Mouse (Mus musculus): ENCODE measurements around the gene Chst13.

- TF ChIP-seq CTCF (IDR thresholded peaks at IDR 0.05; ENCODE audit: extremely low read depth, insufficient read depth, insufficient read length, insufficient replicate concordance) = no peak
- TF ChIP-seq POLR2A (IDR thresholded peaks at IDR 0.05; ENCODE audit: low read depth, low read length) = no peak
Observed at GRCm38 (mm10) chr6:90300919-90301318, 24.1 kb downstream of the Chst13 start, which contains the start of gene BC048671.
